Mouse (Mus musculus) testis, adult 2 months (tissue): ENCODE results near the gene Ttf2.

Experiments
- CTCF ChIP-seq: fragments of 200-500 bp; IDR thresholded peaks from 2 replicates; pipeline ENCODE4 v1.5.1; 2012; ENCODE audit warnings: low read depth, mild to moderate bottlenecking, inconsistent platforms, low read length, moderate library complexity; ENCODE audit not compliant: control insufficient read depth, insufficient read depth, insufficient replicate concordance
- POLR2A ChIP-seq: fragments of 200-500 bp; IDR thresholded peaks from 2 replicates; pipeline ENCODE4 v1.6.1; 2012; ENCODE audit warnings: low read depth, mild to moderate bottlenecking, inconsistent platforms, low read length, moderate library complexity; ENCODE audit not compliant: control insufficient read depth

DNA sequence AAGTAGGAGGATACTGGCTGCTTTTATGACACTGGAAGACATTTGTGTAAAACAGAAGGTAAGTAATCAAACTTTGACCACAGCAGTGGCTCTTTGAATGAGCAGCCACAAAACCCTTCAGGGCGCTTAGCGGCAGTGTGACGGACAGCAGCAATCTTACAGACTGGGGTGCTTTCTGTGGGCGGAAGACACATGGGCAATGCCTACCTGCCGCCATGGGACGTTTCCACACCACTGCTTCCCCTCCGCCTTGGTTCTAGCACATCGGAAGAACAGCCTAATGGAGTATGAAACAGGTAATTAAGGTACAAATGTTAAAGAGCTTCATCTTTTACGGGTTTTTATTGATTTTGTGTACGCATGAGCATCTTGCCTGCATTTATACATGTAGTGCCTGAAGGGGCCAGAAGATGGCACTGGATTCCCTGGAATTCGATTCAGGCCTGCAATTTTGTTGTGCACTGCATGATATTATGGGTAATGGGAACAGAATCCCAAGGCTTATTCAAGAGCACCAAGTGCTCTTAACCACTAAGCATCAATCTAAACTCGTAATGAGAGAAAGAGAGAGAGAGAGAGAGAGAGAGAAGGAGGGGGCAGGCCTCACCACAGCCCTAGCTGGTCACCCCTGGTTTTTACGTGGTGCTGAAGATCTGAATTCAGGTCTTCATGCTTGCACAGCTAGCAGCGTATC is 5.5 kb downstream of the Ttf2 start:
- TF ChIP-seq CTCF (no peak), POLR2A (no peak)
